Comparison of ENCODE assay signal across 8 mouse cellular contexts in genomic region chr4:123616971-123617370, GRCm38 (mm10).
DNase-seq lines count a peak whose midpoint lies in the region; ATAC-seq and TF ChIP-seq lines count a peak whose summit lies in the region.

No protein-coding gene starts in this region.

- no peaks in the 10 kb centered on the region for H3K27me3 ChIP-seq in heart, embryonic 14.5 days (ENCODE audit: control insufficient read depth, insufficient read depth, low read length)
- H3K27me3 ChIP-seq in E14TG2a.4 (ENCODE audit: insufficient read depth, low read length) = no peaks in the 10 kb centered on the region
- no peaks in the 10 kb centered on the region for H3K27me3 ChIP-seq in limb, embryonic 13.5 days

- peaks cover 15 to 47% of the 10 kb centered on the region in 2 experiments for H3K4me1 ChIP-seq in heart, embryonic 14.5 days (ENCODE audit: control insufficient read depth in 2 of 2, insufficient read depth in 2 of 2, low read length in 2 of 2)
- peaks cover 98% of the 10 kb centered on the region for H3K4me1 ChIP-seq in E14TG2a.4 (replicated peaks; ENCODE audit: low read depth, low read length)
- H3K4me1 ChIP-seq in cortical plate, adult 2 months (ENCODE audit: control insufficient read depth, insufficient read depth, low read length) = peaks cover 14% of the 10 kb centered on the region
- H3K4me1 ChIP-seq in limb, embryonic 13.5 days = peaks cover 8% of the 10 kb centered on the region; the same call in 1 of the 2 replicates

- no peaks in the 10 kb centered on the region for H3K9me3 ChIP-seq in heart, embryonic 14.5 days (ENCODE audit: control insufficient read depth, low read length)
- H3K9me3 ChIP-seq in E14TG2a.4 (ENCODE audit: low read length) = peaks cover 6% of the 10 kb centered on the region; the same call in 1 of the 2 replicates
- H3K9me3 ChIP-seq in limb, embryonic 13.5 days = no peaks in the 10 kb centered on the region

- no peak for TF ChIP-seq POLR2A in cortical plate, adult 2 months (IDR thresholded peaks at IDR 0.05; ENCODE audit: extremely low read depth, insufficient read depth, low read length)

- no peak overlapping the region for H3K4me3 ChIP-seq in heart, embryonic 14.5 days (ENCODE audit: control insufficient read depth in 1 of 2, insufficient read depth in 1 of 2, low read depth in 1 of 2, low read length in 2 of 2)
- 0 out of 2 replicates have a peak overlapping the region, but pooled peaks have one; percentile 33 for H3K4me3 ChIP-seq in E14TG2a.4 (replicated peaks; ENCODE audit: low read length)
- no peak overlapping the region for H3K4me3 ChIP-seq in cortical plate, adult 2 months (ENCODE audit: insufficient read depth, low read length)
- no peak overlapping the region for H3K4me3 ChIP-seq in limb, embryonic 13.5 days

- H3K27ac ChIP-seq in heart, embryonic 14.5 days (replicated peaks in 1 of 2; ENCODE audit: control insufficient read depth in 1 of 2, insufficient read depth in 1 of 2, low read depth in 2 of 2, low read length in 2 of 2) = peak overlapping the region; percentile 82
- peak overlapping the region; percentile 54 for H3K27ac ChIP-seq in cortical plate, adult 2 months (ENCODE audit: insufficient read depth, low read length)
- peak overlapping the region; percentile 23; the same call in 1 of the 2 replicates for H3K27ac ChIP-seq in limb, embryonic 13.5 days

- 0 out of 2 replicates have a peak overlapping the region, but pooled peaks have one; percentile 6 for H3K4me2 ChIP-seq in heart, embryonic 14.5 days (ENCODE audit: low read length)
- H3K4me2 ChIP-seq in limb, embryonic 13.5 days (replicated peaks) = no peak overlapping the region

- WGBS in heart, embryonic 14.5 days = 31% methylated on average over 4 of the region's 4 CpGs
- 63% methylated on average over 4 of the region's 4 CpGs for WGBS in limb, embryonic 13.5 days

- no peaks in the 10 kb centered on the region for H3K36me3 ChIP-seq in heart, embryonic 14.5 days (ENCODE audit: control insufficient read depth, insufficient read depth, low read length)
- H3K36me3 ChIP-seq in E14TG2a.4 (ENCODE audit: insufficient read depth, low read length) = peaks cover 6% of the 10 kb centered on the region; the same call in 1 of the 2 replicates
- H3K36me3 ChIP-seq in limb, embryonic 13.5 days = no peaks in the 10 kb centered on the region

- no peak for ATAC-seq in heart, embryonic 14.5 days (ENCODE audit: insufficient number of reproducible peaks, insufficient read depth, low FRiP score, low read depth)
- ATAC-seq in limb, embryonic 13.5 days (ENCODE audit: low FRiP score, low read depth) = no peak
- no peak for ATAC-seq in megakaryocyte-erythroid progenitor cell, adult 5-6 weeks (replicated peaks; ENCODE audit: low FRiP score, low TSS enrichment, poor library complexity, severe bottlenecking)

- DNase-seq in heart, adult 9 months (ENCODE audit: low spot score in 2 of 2) = no peak
- DNase-seq in c-Kit-positive CD71-positive TER-119-positive erythroid progenitor cells, embryonic 14.5 days (ENCODE audit: low spot score) = no peak
- no peak for DNase-seq in cerebellum, adult 18-20 months

- H3K9ac ChIP-seq in heart, embryonic 14.5 days (ENCODE audit: low read length) = 0 out of 2 replicates have a peak overlapping the region, but pooled peaks have one; percentile 18
- H3K9ac ChIP-seq in limb, embryonic 13.5 days = no peak overlapping the region

- no peak for TF ChIP-seq CTCF in E14TG2a.4 (conservative IDR thresholded peaks at IDR 0.05; ENCODE audit: low read length)
- TF ChIP-seq CTCF in cortical plate, adult 2 months (IDR thresholded peaks at IDR 0.05; ENCODE audit: extremely low read depth, insufficient read depth, low read length) = no peak

Comparison
In these comparisons a context has a peak if more than half of its experiments do, and no peak if none do; other contexts are left out.
1. H3K27ac ChIP-seq: peak in every context shown above with its lines; median percentile 82 in heart, embryonic 14.5 days; 54 in cortical plate, adult 2 months; 23 in limb, embryonic 13.5 days.